Mouse (Mus musculus): ENCODE data around the gene Dst.

The Dst gene

DNA sequence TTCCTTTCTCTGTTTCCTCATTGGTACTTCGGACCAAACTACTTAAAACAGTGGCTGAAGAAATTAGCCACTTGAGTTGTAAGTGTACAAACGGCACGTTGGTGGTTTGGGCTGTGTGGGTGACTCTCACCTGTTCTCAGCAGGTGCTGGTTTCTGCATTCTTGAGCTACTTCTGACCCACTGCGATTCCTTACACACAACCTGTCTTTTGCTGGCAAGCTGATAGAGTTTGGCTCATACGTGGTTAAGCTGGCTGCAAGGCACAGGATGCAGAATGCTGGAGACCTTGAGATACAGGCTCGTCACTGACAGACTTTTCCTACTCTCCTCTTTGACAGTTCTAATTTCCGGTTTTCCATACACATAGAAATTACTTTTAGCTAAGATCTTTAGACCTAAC is 19.4 kb downstream of the Dst start:
- no peak for DNase-seq (ENCODE audit: low read depth, low spot score)

- no peak for DNase-seq (ENCODE audit: low read depth, low spot score)
These were observed 23.8 kb downstream of the Dst start for GRCm38 (mm10) chr1:33931791-33932190.

DNA sequence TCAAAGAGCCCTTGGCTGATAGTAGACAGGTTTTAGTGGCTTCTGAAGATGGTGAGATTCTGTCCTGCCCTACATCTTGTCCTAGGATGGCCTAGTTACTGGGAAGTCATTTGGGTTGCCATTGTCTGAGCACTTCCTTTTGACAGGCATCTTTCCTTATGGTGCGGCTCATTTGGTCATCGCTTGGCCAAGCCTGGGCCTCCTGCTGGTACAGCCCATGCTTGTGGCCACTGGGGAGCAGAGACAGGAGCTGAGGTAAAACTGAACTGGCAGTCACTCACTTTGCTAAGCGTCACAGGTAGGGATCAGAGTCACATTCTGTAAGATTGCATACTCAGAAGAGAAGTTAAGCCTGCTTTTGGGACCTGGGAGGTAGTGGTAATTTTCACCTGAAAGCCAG is 24.2 kb downstream of the Dst start:
- DNase-seq (ENCODE audit: low read depth, low spot score): no peak

GRCm38 (mm10) chr1:33932845-33933499 is 24.9 kb downstream of the Dst start:
- DNase-seq (ENCODE audit: low read depth, low spot score): peak; percentile 6

DNA sequence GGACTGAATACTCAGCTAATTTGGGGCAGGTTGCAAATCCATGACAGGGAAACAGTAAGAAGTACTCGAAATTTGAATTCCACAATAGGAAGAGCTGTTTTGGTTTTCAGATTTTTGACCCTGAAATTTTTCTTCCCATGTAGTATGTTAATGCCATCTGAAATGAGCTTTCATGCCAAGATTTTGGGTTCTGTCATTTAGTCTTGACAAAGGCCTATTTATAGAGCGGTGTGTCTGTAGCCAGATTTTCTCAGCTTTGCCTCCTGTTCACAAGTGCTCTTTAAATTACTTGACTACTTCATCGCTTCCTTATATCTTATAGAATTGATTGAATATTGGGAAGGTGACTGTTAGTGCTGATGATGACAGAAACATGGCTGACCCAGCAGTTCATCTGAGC is 27.9 kb downstream of the Dst start:
- DNase-seq (ENCODE audit: low read depth, low spot score): no peak

DNA sequence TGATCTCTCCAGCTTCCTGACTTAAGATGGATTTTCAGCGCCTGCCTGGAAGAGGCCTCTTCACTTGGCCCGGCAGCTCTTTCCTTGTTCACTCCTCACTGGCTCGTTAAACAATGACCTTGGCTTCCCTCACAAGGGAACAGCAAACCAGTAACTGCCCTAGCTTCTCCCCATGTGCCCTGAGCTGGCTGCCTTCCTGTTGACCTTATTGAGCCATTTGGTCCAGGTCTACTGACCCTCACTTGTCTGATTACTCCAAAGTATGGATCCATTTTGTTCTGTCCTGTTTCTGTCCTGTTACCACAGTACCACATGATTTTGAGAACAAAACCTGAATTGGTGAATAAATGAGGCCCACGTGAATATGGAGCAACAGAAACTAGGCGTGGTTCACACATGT is 31.8 kb downstream of the Dst start:
- DNase-seq (ENCODE audit: low read depth, low spot score): no peak

DNA sequence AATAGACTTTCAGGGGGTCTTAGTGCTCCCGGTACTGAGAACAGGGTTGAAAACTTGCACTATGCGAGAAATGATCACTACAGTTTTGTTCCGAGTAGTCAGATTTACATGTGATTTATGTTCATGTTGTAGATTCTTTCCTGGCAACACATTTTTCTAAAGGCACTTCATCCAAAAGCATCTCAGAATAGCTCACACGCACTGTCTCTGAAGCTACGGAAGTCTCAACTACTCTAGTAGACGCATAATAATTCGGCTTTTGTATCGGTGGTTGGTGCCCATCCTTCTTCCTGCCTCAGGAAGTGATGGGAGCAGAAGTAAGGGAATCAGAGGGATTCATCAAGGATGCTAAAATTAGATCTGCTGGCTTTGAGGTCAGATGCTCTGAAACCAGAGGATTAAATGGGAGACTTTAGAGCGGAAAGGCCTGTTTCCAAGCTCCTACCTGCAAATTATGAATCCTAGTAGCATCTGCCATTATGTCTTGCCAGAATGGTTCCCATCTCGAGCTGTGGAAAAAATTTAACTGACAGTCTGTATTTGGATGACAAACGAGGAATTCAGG is 32.4 kb downstream of the Dst start:
- DNase-seq (ENCODE audit: low read depth, low spot score): no peak

DNA sequence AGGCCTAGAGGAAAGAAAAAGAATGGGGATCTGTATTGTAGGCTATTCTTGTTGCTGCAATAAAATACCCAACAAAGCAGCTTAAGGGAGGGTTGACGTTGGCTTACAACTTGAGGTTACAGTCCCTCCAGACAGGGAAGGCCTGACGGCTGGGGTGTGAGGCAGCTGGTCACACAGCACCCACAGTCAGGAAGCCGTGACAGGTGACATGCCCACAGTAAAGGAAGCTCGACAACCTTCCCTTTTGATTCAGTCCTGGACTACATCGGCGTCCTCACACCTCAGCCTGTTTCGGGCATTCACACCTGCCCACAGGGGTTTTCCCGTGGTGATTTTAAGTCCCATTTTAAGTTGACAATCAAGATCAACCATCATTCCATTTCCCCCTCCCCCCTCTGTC is 34.6 kb downstream of the Dst start:
- no peak for DNase-seq (ENCODE audit: low read depth, low spot score)

DNA sequence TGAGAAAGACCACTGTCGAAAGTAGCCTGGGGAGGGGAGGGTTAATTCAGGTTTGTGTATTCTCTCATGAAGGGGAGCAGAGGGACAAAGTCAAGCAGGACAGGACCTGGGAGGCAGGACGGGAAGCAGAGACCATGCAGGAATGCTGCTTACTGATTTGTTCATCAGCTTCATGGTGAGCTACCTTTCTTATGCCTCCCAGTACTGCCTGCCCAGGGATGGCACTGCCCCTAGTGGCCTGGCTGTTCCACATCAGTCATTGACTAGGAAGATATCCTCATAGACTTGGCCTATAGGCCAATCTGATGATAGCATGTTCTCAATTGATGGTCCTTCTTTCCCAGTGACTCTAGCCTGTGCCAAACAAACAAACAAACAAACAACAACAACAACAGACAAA is 35.9 kb downstream of the Dst start:
- peak; percentile 5 for DNase-seq (ENCODE audit: low read depth, low spot score)

GRCm38 (mm10) chr1:33944977-33945750 is 37.1 kb downstream of the Dst start:
- no peak for DNase-seq (ENCODE audit: low read depth, low spot score)

- no peak for DNase-seq (ENCODE audit: low read depth, low spot score)
These were observed 37.7 kb downstream of the Dst start for GRCm38 (mm10) chr1:33945756-33946155.

DNA sequence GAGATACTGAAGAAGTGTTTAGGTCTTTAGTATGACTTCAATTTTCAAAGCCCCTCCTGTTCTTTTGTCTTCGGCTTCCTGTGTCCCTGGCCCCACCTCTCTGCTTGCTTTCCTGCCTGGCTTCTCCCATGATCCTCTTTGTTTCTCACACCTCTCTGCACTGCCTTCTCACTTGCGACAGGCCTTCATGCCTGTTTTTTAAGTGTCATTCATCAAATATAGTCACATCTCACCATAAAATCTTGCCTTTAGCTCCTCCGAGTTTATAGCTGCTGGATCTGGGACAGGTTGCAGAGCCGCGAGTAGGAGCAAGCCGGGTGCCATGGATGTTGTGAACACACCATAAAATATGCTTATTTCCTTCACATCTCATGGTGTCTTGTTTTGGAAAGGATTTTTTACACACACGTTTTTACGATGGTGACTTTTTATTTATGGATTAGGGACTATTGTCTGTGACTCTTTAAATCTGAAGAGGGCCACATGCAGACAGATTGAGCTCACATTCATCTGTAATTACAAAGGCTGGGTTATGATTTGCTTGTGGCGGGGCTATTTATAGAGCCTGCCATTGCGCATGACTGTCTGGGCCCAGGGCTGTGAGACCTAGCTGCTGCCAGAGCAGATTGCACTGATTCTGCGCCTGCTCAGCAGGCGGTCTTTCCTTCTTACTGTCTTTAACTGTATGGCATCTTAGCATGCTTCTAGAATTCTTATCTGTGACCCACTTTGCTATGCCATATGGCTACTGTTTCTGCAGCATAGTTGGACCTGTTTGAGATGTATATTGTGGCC is 38.8 kb downstream of the Dst start:
- DNase-seq (ENCODE audit: low read depth, low spot score): no peak

- DNase-seq (ENCODE audit: low read depth, low spot score): no peak
These were observed 39.8 kb downstream of the Dst start for GRCm38 (mm10) chr1:33947838-33948237.

- DNase-seq (ENCODE audit: low read depth, low spot score): no peak
These were observed 40.5 kb downstream of the Dst start for GRCm38 (mm10) chr1:33948511-33948910.

- no peak for DNase-seq (ENCODE audit: low read depth, low spot score)
These were observed 47.6 kb downstream of the Dst start for GRCm38 (mm10) chr1:33955626-33956025.

GRCm38 (mm10) chr1:33960439-33960838 is 52.4 kb downstream of the Dst start:
- DNase-seq (ENCODE audit: low read depth, low spot score): no peak

DNA sequence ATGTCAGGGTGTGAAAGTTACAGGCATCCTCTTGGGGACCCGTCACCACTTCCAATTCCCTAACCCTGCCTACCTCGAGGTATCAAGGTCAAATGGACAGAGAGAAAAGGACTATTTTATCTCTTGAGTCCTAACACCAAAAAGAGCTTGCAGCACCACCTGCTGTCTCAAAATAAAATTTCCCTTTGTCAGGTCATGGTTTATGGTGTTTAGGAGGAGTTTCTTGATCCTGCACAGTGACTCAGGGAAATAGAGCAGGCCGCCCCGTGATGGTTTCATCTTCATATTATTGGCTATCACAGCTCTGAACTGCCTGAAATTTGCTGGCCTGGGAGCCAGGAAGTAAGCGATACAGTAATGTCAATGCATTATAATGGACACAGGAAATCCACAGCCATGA is 56.6 kb downstream of the Dst start:
- DNase-seq (ENCODE audit: low read depth, low spot score): peak; percentile 90

- DNase-seq (ENCODE audit: low read depth, low spot score): no peak
These were observed 57.8 kb downstream of the Dst start for GRCm38 (mm10) chr1:33965824-33966223.

- peak; percentile 81 for DNase-seq (ENCODE audit: low read depth, low spot score)
These were observed 58.3 kb downstream of the Dst start for GRCm38 (mm10) chr1:33966328-33966727.

DNA sequence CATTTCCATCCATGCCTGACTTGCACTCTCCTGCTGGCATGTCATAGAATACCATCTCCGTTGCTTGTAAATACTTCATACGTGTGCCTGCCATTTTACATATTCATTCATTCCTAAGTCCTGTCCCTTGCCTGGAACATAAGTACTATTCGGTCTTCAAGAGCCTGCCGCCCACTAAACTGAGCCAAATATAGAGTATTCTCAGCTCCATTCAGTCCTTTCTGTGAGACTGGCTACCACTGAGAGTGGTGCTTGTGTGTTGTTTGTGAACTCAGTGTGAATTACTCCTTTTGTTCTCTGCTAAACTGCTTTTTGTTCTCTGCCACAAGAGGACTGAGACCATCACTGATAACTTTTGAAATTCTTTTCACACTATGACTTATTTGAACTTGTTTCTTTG is 59.2 kb downstream of the Dst start:
- DNase-seq (ENCODE audit: low read depth, low spot score): no peak

DNA sequence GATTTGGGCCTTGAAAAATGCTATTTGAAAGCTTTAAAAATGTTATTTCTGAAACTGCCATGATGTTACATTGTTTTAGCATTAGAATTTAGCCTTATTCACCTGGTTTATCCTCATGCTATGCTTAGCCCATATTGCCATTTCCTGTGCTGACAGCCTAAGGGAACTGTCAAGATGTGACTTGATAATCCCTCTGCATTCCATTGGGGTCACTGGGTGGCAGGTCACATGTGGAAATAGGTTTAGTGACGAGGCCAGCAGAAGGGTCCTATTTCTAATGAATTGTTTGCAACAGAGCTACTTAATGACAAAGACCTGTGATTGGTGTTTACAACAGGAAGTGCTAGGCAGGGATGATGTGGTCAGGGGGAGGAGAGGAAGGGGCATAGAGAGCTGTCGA is 61.9 kb downstream of the Dst start:
- no peak for DNase-seq (ENCODE audit: low read depth, low spot score)

GRCm38 (mm10) chr1:33974401-33974800 is 66.4 kb downstream of the Dst start:
- DNase-seq (ENCODE audit: low read depth, low spot score): no peak
